In genomic region chr5:37893639-37894550, GRCm38 (mm10) we compare ENCODE assay signal across 8 mouse cellular contexts.
DNase-seq lines count a peak whose midpoint lies in the region; ATAC-seq and TF ChIP-seq lines count a peak whose summit lies in the region.

No protein-coding gene starts in this region.

- H3K4me3 ChIP-seq in liver, postnatal 0 days (ENCODE audit: low read depth, low read length) = no peak overlapping the region

- TF ChIP-seq CTCF in liver, postnatal 0 days (IDR thresholded peaks at IDR 0.05; ENCODE audit: low read depth) = no peak

- 2% methylated on average over 36 of the region's 36 CpGs for WGBS in liver, postnatal 0 days (ENCODE audit: insufficient replicate concordance)

- no peak for TF ChIP-seq EP300 in liver, postnatal 0 days (IDR thresholded peaks at IDR 0.05; ENCODE audit: low read depth)

- peaks cover 3% of the 10 kb centered on the region; the same call in 1 of the 2 replicates for H3K4me1 ChIP-seq in liver, postnatal 0 days (ENCODE audit: insufficient read depth)

- ATAC-seq in liver, postnatal 0 days = no peak

- H3K9ac ChIP-seq in liver, postnatal 0 days (replicated peaks) = no peak overlapping the region

- DNase-seq in ES-CJ7 (ENCODE audit: low read depth, low spot score) = peak; percentile 16
- DNase-seq in embryo, embryonic 10.5 days (ENCODE audit: low spot score) = peak; percentile 88
- peak; percentile 35 to 47 for DNase-seq in heart, postnatal 10 days
- DNase-seq in liver, postnatal 0 days = no peak
- DNase-seq in ovary, postnatal 14 days (ENCODE audit: low spot score) = no peak
- no peak for DNase-seq in frontal cortex, postnatal 36 days (ENCODE audit: low spot score in 2 of 2)
- no peak for DNase-seq in thymus, postnatal 36 days
- DNase-seq in spleen, postnatal 4 days (ENCODE audit: low spot score in 2 of 2) = no peak

- no peaks in the 10 kb centered on the region for H3K36me3 ChIP-seq in liver, postnatal 0 days (replicated peaks; ENCODE audit: insufficient read depth, low read length)

- no peak overlapping the region for H3K27ac ChIP-seq in liver, postnatal 0 days (ENCODE audit: low read depth)

- intact Hi-C loops in heart, postnatal 10 days (cut with DNase I) = no loop called here

- peaks cover 50% of the 10 kb centered on the region for H3K27me3 ChIP-seq in liver, postnatal 0 days (ENCODE audit: insufficient read depth, low read length)

- no peaks in the 10 kb centered on the region for H3K9me3 ChIP-seq in liver, postnatal 0 days (ENCODE audit: low read length)

- 0 out of 2 replicates have a peak overlapping the region, but pooled peaks have one; percentile 35 for H3K4me2 ChIP-seq in liver, postnatal 0 days (ENCODE audit: low read depth, low read length)

Comparison
In these comparisons a context has a peak if more than half of its experiments do, and no peak if none do; other contexts are left out.
1. DNase-seq: peak in ES-CJ7 (single experiment), embryo, embryonic 10.5 days (single experiment) and heart, postnatal 10 days (2 of 2); none in liver, postnatal 0 days (single experiment), ovary, postnatal 14 days (single experiment), frontal cortex, postnatal 36 days (0 of 2), thymus, postnatal 36 days (0 of 2) and spleen, postnatal 4 days (0 of 2).